Mouse (Mus musculus): ENCODE measurements around the gene Ak4. TPM values are rescaled to one million over a fixed set of nuclear protein-coding genes. Genes with fewer than 3 reads are reported as not detected.

The Ak4 gene
- polyA plus RNA-seq, 2 experiments, result 3.5 to 6.5 TPM

GRCm38 (mm10) chr4:101504470-101505007, 85.5 kb downstream of the Ak4 start:
- H3K4me3 ChIP-seq (ENCODE audit: insufficient read depth in 1 of 2, low read depth in 2 of 2, low read length in 2 of 2), result no peak overlapping the region
- DNase-seq (ENCODE audit: low read depth in 3 of 3, low spot score in 3 of 3), result no peak
- ATAC-seq (ENCODE audit: insufficient read depth), result no peak
- H3K36me3 ChIP-seq (replicated peaks; ENCODE audit: control insufficient read depth, insufficient read depth, low read depth), result no peaks in the 10 kb centered on the region
- no peak for TF ChIP-seq CTCF (IDR thresholded peaks at IDR 0.05; ENCODE audit: low read depth)
- no peak for TF ChIP-seq EP300 (IDR thresholded peaks at IDR 0.05; ENCODE audit: low read depth)
- H3K9me3 ChIP-seq (ENCODE audit: control insufficient read depth, low read length), result no peaks in the 10 kb centered on the region
- H3K4me2 ChIP-seq (ENCODE audit: low read depth), result no peak overlapping the region
- H3K27ac ChIP-seq, result no peak overlapping the region
- WGBS (ENCODE audit: insufficient replicate concordance), result 57% methylated on average over 7 of the region's 7 CpGs
- peaks cover 5% of the 10 kb centered on the region for H3K27me3 ChIP-seq (ENCODE audit: control insufficient read depth, insufficient read depth, low read length)
- no peaks in the 10 kb centered on the region for H3K4me1 ChIP-seq (replicated peaks; ENCODE audit: control insufficient read depth in 2 of 2, insufficient read depth in 2 of 2, low read length in 1 of 2)
- no peak overlapping the region for H3K9ac ChIP-seq (replicated peaks)

- TF ChIP-seq CTCF (IDR thresholded peaks at IDR 0.05; ENCODE audit: low read depth) (no peak), EP300 (IDR thresholded peaks at IDR 0.05; ENCODE audit: low read depth) (no peak)
Observed at GRCm38 (mm10) chr4:101505966-101506365, 86.9 kb downstream of the Ak4 start.

GRCm38 (mm10) chr4:101506372-101506771, 87.3 kb downstream of the Ak4 start:
- Histone ChIP-seq H3K9ac (replicated peaks) (no peak overlapping the region), H3K4me3 (ENCODE audit: insufficient read depth in 1 of 2, low read depth in 2 of 2, low read length in 2 of 2) (no peak overlapping the region), H3K36me3 (replicated peaks; ENCODE audit: control insufficient read depth, insufficient read depth, low read depth) (no peaks in the 10 kb centered on the region), H3K4me2 (ENCODE audit: low read depth) (no peak overlapping the region), H3K4me1 (replicated peaks; ENCODE audit: control insufficient read depth in 2 of 2, insufficient read depth in 2 of 2, low read length in 1 of 2) (no peaks in the 10 kb centered on the region), H3K27ac (no peak overlapping the region), H3K9me3 (ENCODE audit: control insufficient read depth, low read length) (no peaks in the 10 kb centered on the region), H3K27me3 (ENCODE audit: control insufficient read depth, insufficient read depth, low read length) (peaks cover 5% of the 10 kb centered on the region)
- DNase-seq (ENCODE audit: low read depth in 3 of 3, low spot score in 3 of 3), result no peak
- TF ChIP-seq CTCF (IDR thresholded peaks at IDR 0.05; ENCODE audit: low read depth), result no peak
- no peak for TF ChIP-seq EP300 (IDR thresholded peaks at IDR 0.05; ENCODE audit: low read depth)
- no peak for ATAC-seq (ENCODE audit: insufficient read depth)

More at GRCm38 (mm10) chr4:101505966-101506365, 86.9 kb downstream of the Ak4 start:
- H3K9me3 ChIP-seq (ENCODE audit: control insufficient read depth, low read length), result no peaks in the 10 kb centered on the region
- no peak overlapping the region for H3K9ac ChIP-seq (replicated peaks)
- no peaks in the 10 kb centered on the region for H3K4me1 ChIP-seq (replicated peaks; ENCODE audit: control insufficient read depth in 2 of 2, insufficient read depth in 2 of 2, low read length in 1 of 2)
- H3K27ac ChIP-seq, result no peak overlapping the region
- 48% methylated on average over 2 of the region's 2 CpGs for WGBS (ENCODE audit: insufficient replicate concordance)
- DNase-seq (ENCODE audit: low read depth in 3 of 3, low spot score in 3 of 3) (no peak), ATAC-seq (ENCODE audit: insufficient read depth) (no peak)
- no peaks in the 10 kb centered on the region for H3K36me3 ChIP-seq (replicated peaks; ENCODE audit: control insufficient read depth, insufficient read depth, low read depth)
- H3K4me2 ChIP-seq (ENCODE audit: low read depth), result no peak overlapping the region
- peaks cover 5% of the 10 kb centered on the region for H3K27me3 ChIP-seq (ENCODE audit: control insufficient read depth, insufficient read depth, low read length)
- H3K4me3 ChIP-seq (ENCODE audit: insufficient read depth in 1 of 2, low read depth in 2 of 2, low read length in 2 of 2), result no peak overlapping the region

DNA sequence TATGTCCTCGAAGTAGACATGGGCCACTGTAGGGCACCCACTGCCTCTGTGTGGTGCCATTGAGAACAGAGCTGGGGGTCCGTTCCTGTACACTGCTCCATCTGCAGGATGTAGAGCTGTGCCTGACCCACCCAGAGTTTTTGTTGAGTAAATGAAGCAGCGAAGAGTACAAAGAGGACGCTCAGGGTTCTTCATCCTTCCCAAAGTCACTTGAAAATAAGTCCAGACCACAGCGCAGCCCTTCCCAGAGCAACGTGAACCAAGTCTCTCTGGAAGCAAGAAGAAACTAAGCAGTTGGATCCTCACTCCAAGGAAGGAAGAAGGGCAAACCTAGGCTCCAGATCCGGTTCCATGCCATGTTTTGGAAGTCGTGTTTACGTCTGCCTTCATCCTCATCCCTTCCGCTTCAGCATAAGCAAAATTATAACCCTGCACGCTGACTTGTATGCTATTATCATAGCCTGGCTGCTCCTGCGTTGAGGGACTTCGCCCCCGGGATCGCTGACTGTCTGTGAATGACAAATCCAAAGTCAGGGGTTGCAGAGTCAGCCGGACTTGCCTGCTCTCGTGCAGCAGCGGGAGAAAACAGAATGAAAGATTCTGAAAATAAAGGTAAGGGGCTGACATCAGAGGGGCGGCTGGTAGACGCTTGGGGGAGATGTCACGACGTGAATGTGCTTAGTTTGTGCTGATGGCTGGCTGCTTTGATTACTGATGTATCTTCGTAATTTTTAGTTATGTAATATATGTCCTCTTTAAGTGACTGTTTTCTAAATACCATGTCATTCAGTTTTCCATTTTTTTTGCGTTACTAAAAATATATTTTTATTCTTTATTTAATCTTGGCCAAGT, 88.7 kb downstream of the Ak4 start:
- peak overlapping the region; percentile 47 for H3K4me2 ChIP-seq (ENCODE audit: low read depth)
- WGBS (ENCODE audit: insufficient replicate concordance), result 7% methylated on average over 24 of the region's 24 CpGs
- no peak for TF ChIP-seq EP300 (IDR thresholded peaks at IDR 0.05; ENCODE audit: low read depth)
- TF ChIP-seq CTCF (IDR thresholded peaks at IDR 0.05; ENCODE audit: low read depth), result no peak
- H3K4me1 ChIP-seq (replicated peaks; ENCODE audit: control insufficient read depth in 2 of 2, insufficient read depth in 2 of 2, low read length in 1 of 2), result no peaks in the 10 kb centered on the region
- peaks cover 5% of the 10 kb centered on the region for H3K27me3 ChIP-seq (ENCODE audit: control insufficient read depth, insufficient read depth, low read length)
- no peaks in the 10 kb centered on the region for H3K36me3 ChIP-seq (replicated peaks; ENCODE audit: control insufficient read depth, insufficient read depth, low read depth)
- H3K9ac ChIP-seq (replicated peaks), result no peak overlapping the region
- ATAC-seq (ENCODE audit: insufficient read depth) (no peak), DNase-seq (ENCODE audit: low read depth in 3 of 3, low spot score in 3 of 3) (no peak)
- H3K4me3 ChIP-seq (ENCODE audit: insufficient read depth in 1 of 2, low read depth in 2 of 2, low read length in 2 of 2), result peak overlapping the region; percentile 10 to 52; a peak in 3 of 4 replicates
- H3K27ac ChIP-seq, result no peak overlapping the region
- H3K9me3 ChIP-seq (ENCODE audit: control insufficient read depth, low read length), result no peaks in the 10 kb centered on the region

- H3K4me3 ChIP-seq (ENCODE audit: insufficient read depth in 1 of 2, low read depth in 2 of 2, low read length in 2 of 2), result peak overlapping the region in 1 of 2 experiments; percentile 15; a peak in 1 of 4 replicates
- no peaks in the 10 kb centered on the region for H3K4me1 ChIP-seq (replicated peaks; ENCODE audit: control insufficient read depth in 2 of 2, insufficient read depth in 2 of 2, low read length in 1 of 2)
- 5% methylated on average over 10 of the region's 10 CpGs for WGBS (ENCODE audit: insufficient replicate concordance)
- H3K27ac ChIP-seq, result no peak overlapping the region
- ATAC-seq (ENCODE audit: insufficient read depth) (no peak), DNase-seq (ENCODE audit: low read depth in 3 of 3, low spot score in 3 of 3) (no peak)
- peaks cover 5% of the 10 kb centered on the region for H3K27me3 ChIP-seq (ENCODE audit: control insufficient read depth, insufficient read depth, low read length)
- H3K9me3 ChIP-seq (ENCODE audit: control insufficient read depth, low read length), result no peaks in the 10 kb centered on the region
- H3K9ac ChIP-seq (replicated peaks), result no peak overlapping the region
- H3K36me3 ChIP-seq (replicated peaks; ENCODE audit: control insufficient read depth, insufficient read depth, low read depth), result no peaks in the 10 kb centered on the region
- TF ChIP-seq CTCF (IDR thresholded peaks at IDR 0.05; ENCODE audit: low read depth) (no peak), EP300 (IDR thresholded peaks at IDR 0.05; ENCODE audit: low read depth) (no peak)
- H3K4me2 ChIP-seq (ENCODE audit: low read depth), result peak overlapping the region; percentile 44
Observed at GRCm38 (mm10) chr4:101508431-101508830, 89.4 kb downstream of the Ak4 start.

Measured in liver, embryonic 14.5 days (tissue).